Mouse (Mus musculus) heart, embryonic 11.5 days (tissue): Measurements from ENCODE around the gene Tubb4b. TPM values are rescaled to one million over a fixed set of nuclear protein-coding genes. Genes with fewer than 3 reads are reported as not detected.

Experiments
- ATAC-seq: fragments of 200-750 bp; cut with Nextera tagmentation; replicated peaks from 2 replicates; pipeline ENCODE4 v1.8.0; 2017; ENCODE audit warnings: moderate library complexity; ENCODE audit not compliant: insufficient number of reproducible peaks, low FRiP score, low TSS enrichment
- H3K27ac ChIP-seq: fragments of 300-500 bp; sonication (generic); 2 replicates; pipeline ENCODE4 v1.5.1; 2014; ENCODE audit warnings: mild to moderate bottlenecking, low read depth, low read length
- H3K27me3 ChIP-seq: fragments of 300-500 bp; sonication (generic); 2 replicates; pipeline ENCODE4 v1.6.1; 2014; ENCODE audit warnings: mild to moderate bottlenecking, low read length, mixed read lengths; ENCODE audit not compliant: control insufficient read depth, insufficient read depth
- H3K36me3 ChIP-seq: fragments of 300-500 bp; sonication (generic); 2 replicates; pipeline ENCODE4 v1.6.1; 2014; ENCODE audit warnings: mild to moderate bottlenecking, low read length, moderate library complexity, mixed read lengths; ENCODE audit not compliant: control insufficient read depth, insufficient read depth
- H3K4me1 ChIP-seq: fragments of 300-500 bp; sonication (generic); 2 replicates; pipeline ENCODE4 v1.6.1; 2014; ENCODE audit warnings: low read length; ENCODE audit not compliant: control insufficient read depth, insufficient read depth
- H3K4me2 ChIP-seq: fragments of 300-500 bp; sonication (generic); 2 replicates; pipeline ENCODE4 v1.6.1; 2014; ENCODE audit warnings: mild to moderate bottlenecking, moderate library complexity
- H3K4me3 ChIP-seq: fragments of 300-500 bp; sonication (generic); 2 replicates; pipeline ENCODE4 v1.5.1; 2014; ENCODE audit warnings: low read depth, low read length
- H3K9ac ChIP-seq: fragments of 300-500 bp; sonication (generic); 2 replicates; pipeline ENCODE4 v1.6.1; 2014; ENCODE audit warnings: mild to moderate bottlenecking, low read depth, low read length, moderate library complexity
- H3K9me3 ChIP-seq: fragments of 300-500 bp; sonication (generic); replicated peaks from 2 replicates; pipeline ENCODE4 v1.6.1; 2016; ENCODE audit warnings: low read length; ENCODE audit not compliant: control insufficient read depth
- WGBS: fragments of 180-500 bp; shearing (Covaris S2); extraction: QIAGEN DNeasy Blood & Tissue Kit; methylation state at CpG from one replicate; pipeline ENCODE4 v1.1.7; 2014; ENCODE audit not compliant: insufficient replicate concordance; 5-methylcytosine and 5-hydroxymethylcytosine counted together
- polyA plus RNA-seq: library from polyadenylated mRNA; unstranded; fragments of >200 nt; fragmentation: Nextera tagmentation; extraction: Ambion mirVana; gene quantifications from 2 replicates; pipeline ENCODE4 v1.2.1, GENCODE M21; 2014

Tubb4b gene
- polyA plus RNA-seq, 1 experiment from 2014 or later = 481 TPM

DNA sequence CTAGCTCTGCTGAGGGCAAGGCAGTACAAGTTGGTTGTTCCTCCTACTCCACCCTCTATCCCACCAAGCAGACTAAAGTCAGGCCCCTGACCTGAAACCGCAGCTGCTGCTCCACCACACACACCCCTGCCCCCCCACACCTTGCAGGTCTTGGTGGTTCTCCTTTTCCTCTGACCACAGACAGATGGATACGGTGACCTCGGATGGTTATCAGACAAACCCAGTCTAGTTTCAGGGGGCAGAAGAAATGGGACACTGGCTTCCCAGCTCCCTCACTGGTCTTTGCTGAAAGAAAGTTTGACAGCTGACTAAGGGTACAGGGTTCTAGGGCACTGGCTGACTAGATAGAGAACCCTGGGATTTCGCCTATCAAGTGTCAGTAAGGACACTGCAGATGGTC lies 8.9 kb upstream of the Tubb4b start:
- H3K4me2 ChIP-seq = no peak overlapping the region
- H3K27me3 ChIP-seq = peaks cover 31% of the 10 kb centered on the region
- H3K9me3 ChIP-seq = no peaks in the 10 kb centered on the region
- no peak overlapping the region for H3K4me3 ChIP-seq
- H3K36me3 ChIP-seq = no peaks in the 10 kb centered on the region
- H3K27ac ChIP-seq = no peak overlapping the region
- 77% methylated on average over 4 of the region's 4 CpGs for WGBS
- H3K9ac ChIP-seq = no peak overlapping the region
- peaks cover 4% of the 10 kb centered on the region; the same call in 1 of the 2 replicates for H3K4me1 ChIP-seq
- ATAC-seq = no peak

- 54% methylated on average over 12 of the region's 12 CpGs for WGBS
- H3K9ac ChIP-seq = no peak overlapping the region
- no peak overlapping the region for H3K27ac ChIP-seq
- no peak for ATAC-seq
- H3K27me3 ChIP-seq = peaks cover 31% of the 10 kb centered on the region
- H3K9me3 ChIP-seq = no peaks in the 10 kb centered on the region
- H3K4me1 ChIP-seq = peaks cover 4% of the 10 kb centered on the region; the same call in 1 of the 2 replicates
- H3K36me3 ChIP-seq = no peaks in the 10 kb centered on the region
- no peak overlapping the region for H3K4me2 ChIP-seq
- H3K4me3 ChIP-seq = no peak overlapping the region
Observed at GRCm38 (mm10) chr2:25231038-25231437, 6.5 kb upstream of the Tubb4b start.

GRCm38 (mm10) chr2:25230581-25230980 lies 6.1 kb upstream of the Tubb4b start:
- 84% methylated on average over 7 of the region's 7 CpGs for WGBS
- no peak overlapping the region for H3K27ac ChIP-seq
- H3K27me3 ChIP-seq = peaks cover 31% of the 10 kb centered on the region
- H3K9ac ChIP-seq = no peak overlapping the region
- ATAC-seq = no peak
- no peak overlapping the region for H3K4me3 ChIP-seq
- H3K36me3 ChIP-seq = no peaks in the 10 kb centered on the region
- no peaks in the 10 kb centered on the region for H3K9me3 ChIP-seq
- peaks cover 7% of the 10 kb centered on the region; the same call in 1 of the 2 replicates for H3K4me1 ChIP-seq
- H3K4me2 ChIP-seq = no peak overlapping the region

- Histone ChIP-seq H3K4me3 (no peak overlapping the region), H3K36me3 (no peaks in the 10 kb centered on the region), H3K4me1 (peaks cover 8% of the 10 kb centered on the region; the same call in 1 of the 2 replicates), H3K4me2 (no peak overlapping the region), H3K27ac (no peak overlapping the region), H3K27me3 (peaks cover 24% of the 10 kb centered on the region; the same call in 1 of the 2 replicates), H3K9me3 (no peaks in the 10 kb centered on the region), H3K9ac (no peak overlapping the region)
- 69% methylated on average over 5 of the region's 5 CpGs for WGBS
- ATAC-seq = no peak
Observed at GRCm38 (mm10) chr2:25229582-25229981, 5.1 kb upstream of the Tubb4b start.

DNA sequence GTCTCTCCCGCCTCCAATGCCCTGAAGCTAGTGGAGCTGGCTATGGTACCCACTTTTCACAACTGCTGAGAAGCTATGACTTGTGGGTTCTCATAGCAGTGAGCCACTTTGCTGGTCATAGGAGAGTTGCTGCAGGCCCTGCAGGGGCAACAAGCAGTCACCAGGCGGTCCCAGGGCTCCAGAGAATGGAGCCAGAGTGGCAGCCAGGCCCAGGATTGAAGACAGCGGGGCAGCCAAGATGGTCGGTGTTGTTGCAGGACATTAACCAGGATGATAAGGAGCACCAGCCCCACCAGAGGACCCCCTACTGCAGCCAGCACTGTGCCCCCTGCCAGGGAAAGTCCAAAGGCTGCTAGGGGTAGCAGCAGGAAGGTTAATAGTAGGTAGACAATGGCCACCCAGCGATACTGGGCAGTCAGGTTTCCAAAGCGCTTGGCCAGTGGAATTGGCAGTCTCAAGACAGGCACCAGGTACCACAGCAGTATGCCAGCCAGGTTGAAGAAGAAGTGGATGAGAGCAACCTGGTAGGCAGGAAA lies 4.6 kb upstream of the Tubb4b start:
- 65% methylated on average over 6 of the region's 6 CpGs for WGBS
- H3K9ac ChIP-seq = peak overlapping the region; percentile 34; the same call in 1 of the 2 replicates
- H3K27me3 ChIP-seq = peaks cover 24% of the 10 kb centered on the region; the same call in 1 of the 2 replicates

DNA sequence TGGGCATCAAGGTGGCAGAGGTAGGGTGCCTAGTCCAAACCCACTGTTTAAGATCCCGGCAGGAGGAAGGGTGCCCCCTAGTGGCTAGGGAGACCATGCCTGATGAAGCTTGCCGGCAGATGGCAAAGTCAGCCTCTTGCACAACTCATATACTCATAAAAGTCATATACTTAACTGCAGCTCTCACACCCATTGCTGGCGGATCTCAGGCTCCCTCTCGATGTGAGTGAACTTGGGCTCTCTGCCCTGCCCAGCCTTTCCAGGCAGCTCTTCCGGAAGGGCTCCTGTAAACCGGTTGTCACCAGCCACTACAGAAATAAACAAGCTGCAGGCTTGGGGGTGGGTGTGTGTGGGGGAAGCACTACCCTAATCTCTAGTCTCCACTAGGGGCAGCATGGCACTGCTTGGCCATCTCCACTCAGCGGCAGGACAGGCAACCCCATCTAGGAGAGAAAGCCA lies 4.0 kb upstream of the Tubb4b start:
- H3K27me3 ChIP-seq = peaks cover 24% of the 10 kb centered on the region; the same call in 1 of the 2 replicates
- H3K4me3 ChIP-seq = peak overlapping the region; percentile 34
- ATAC-seq = no peak
- H3K36me3 ChIP-seq = no peaks in the 10 kb centered on the region
- peaks cover 12% of the 10 kb centered on the region for H3K4me1 ChIP-seq
- H3K9me3 ChIP-seq = no peaks in the 10 kb centered on the region
- WGBS = under 1% methylated on average over 7 of the region's 7 CpGs
- peak overlapping the region; percentile 58; the same call in 1 of the 2 replicates for H3K9ac ChIP-seq
- H3K4me2 ChIP-seq = peak overlapping the region; percentile 63
- H3K27ac ChIP-seq = peak overlapping the region; percentile 59

More for the DNA sequence above, 4.6 kb upstream of the Tubb4b start:
- peak overlapping the region; percentile 34; the same call in 1 of the 2 replicates for H3K4me3 ChIP-seq
- no peaks in the 10 kb centered on the region for H3K9me3 ChIP-seq
- H3K4me1 ChIP-seq = peaks cover 8% of the 10 kb centered on the region; the same call in 1 of the 2 replicates
- H3K27ac ChIP-seq = no peak overlapping the region
- H3K4me2 ChIP-seq = peak overlapping the region; percentile 63
- no peaks in the 10 kb centered on the region for H3K36me3 ChIP-seq
- no peak for ATAC-seq

- ATAC-seq = no peak
- Histone ChIP-seq H3K9me3 (no peaks in the 10 kb centered on the region), H3K9ac (no peak overlapping the region), H3K4me1 (peaks cover 16% of the 10 kb centered on the region), H3K36me3 (no peaks in the 10 kb centered on the region), H3K4me2 (no peak overlapping the region), H3K27ac (no peak overlapping the region), H3K4me3 (no peak overlapping the region), H3K27me3 (peaks cover 20% of the 10 kb centered on the region; the same call in 1 of the 2 replicates)
- WGBS = 91% methylated on average over 4 of the region's 4 CpGs
Observed at GRCm38 (mm10) chr2:25227406-25227805, 2.9 kb upstream of the Tubb4b start.

DNA sequence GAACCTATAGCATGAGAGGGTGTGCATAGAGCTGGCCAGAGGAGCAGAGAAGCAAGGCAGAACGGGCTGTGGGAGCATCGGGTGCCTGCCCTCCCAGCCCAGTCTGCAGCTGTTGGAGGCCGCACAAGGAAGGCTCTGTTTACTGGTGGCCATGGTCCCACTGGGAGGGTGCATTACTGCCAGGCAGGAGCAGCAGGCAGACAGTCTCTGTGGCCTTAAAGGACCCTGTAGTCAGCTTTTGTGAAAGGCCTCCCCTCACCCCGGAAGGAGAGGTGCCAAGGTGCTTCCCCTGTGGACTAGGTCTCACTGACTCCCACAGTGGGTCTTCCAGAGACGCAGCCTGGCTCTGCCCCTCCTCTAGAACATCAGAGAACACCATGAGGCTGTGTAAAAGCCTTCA lies 2.4 kb upstream of the Tubb4b start:
- H3K9me3 ChIP-seq = no peaks in the 10 kb centered on the region
- H3K4me1 ChIP-seq = peaks cover 16% of the 10 kb centered on the region
- WGBS = 70% methylated on average over 5 of the region's 5 CpGs
- no peaks in the 10 kb centered on the region for H3K36me3 ChIP-seq
- no peak overlapping the region for H3K4me3 ChIP-seq
- no peak overlapping the region for H3K27ac ChIP-seq
- peaks cover 19% of the 10 kb centered on the region; the same call in 1 of the 2 replicates for H3K27me3 ChIP-seq
- ATAC-seq = no peak
- no peak overlapping the region for H3K4me2 ChIP-seq
- H3K9ac ChIP-seq = no peak overlapping the region
